Mouse (Mus musculus) spleen, postnatal 10 days (tissue): ENCODE results near the gene Pfdn6.

ENCODE experiments used
- DNase-seq, 2 experiments: peaks; one replicate each; pipeline ENCODE4 v3.0.0; 2021 to 2022; ENCODE audit warnings: low spot score in 2 of 2

The Pfdn6 gene

DNA sequence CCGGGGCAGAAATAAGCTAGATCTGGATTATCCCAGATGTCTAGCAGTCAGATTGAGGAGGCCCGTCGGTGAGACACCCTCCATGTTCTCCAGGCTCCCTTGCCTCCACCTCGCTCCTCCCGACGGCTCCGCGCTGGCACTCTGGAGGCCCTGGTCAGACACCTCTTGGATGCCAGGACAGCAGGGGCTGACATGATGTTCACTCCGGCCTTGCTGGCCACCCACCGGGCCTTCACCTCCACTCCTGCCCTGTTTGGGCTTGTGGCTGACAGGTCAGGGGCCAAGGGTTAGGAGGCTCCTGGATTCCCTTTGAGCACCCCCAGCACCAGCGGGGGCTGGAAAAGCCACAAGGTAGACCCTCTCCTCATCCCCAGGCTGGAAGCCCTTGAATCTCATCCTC lies 8.2 kb downstream of the Pfdn6 start:
- no peak for DNase-seq

GRCm38 (mm10) chr17:33931159-33931866 lies 8.8 kb downstream of the Pfdn6 start:
- DNase-seq = no peak

DNA sequence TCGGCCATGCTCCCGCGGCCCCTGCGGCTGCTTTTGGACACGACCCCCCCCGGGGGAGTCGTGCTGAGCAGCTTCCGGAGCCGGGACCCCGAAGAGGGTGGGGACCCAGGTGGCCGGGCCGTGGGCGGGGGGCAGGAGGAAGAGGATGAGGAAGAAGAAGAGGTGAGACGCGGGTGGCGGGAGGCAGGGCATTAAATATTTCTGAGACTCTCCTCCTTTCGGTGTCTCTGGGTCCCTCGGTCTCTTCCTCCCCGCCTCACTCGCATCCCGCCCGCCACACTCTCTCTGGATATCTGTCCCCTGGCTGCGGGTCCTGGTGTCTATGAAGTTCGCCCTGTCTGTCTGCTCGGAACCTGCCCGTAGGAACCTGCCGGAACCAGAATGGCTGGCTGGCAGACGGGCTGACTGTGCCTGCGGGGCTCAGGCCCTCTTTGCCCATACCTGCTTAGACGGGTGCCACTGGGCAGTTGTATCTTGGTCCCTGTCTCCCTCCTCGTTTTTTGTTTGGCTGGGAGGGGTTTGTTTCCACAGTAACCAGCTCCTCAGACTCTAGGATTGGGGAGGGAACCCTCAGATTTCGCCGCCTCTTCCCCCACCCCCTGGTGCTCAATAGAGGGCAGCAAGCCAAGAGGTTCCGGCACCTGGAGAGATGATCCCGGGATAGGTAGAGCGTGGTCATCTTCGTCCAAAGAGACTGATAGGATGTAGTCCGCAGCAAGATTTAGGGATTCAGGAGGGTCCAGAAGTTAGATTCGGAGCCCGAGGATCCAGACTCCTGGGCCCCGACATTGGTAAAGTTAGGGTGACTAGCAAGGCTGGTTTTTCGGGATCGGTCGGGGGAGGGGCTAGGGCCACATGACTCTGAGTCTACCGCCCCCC lies 9.6 kb downstream of the Pfdn6 start:
- peak; percentile 64 to 66 for DNase-seq

- peak; percentile 97 to 99 for DNase-seq
Observed at GRCm38 (mm10) chr17:33929371-33930279, 10.5 kb downstream of the Pfdn6 start, which contains the start of gene Rgl2. Gene Rgl2, plus strand, starts transcription at chr17:33929543.

DNA sequence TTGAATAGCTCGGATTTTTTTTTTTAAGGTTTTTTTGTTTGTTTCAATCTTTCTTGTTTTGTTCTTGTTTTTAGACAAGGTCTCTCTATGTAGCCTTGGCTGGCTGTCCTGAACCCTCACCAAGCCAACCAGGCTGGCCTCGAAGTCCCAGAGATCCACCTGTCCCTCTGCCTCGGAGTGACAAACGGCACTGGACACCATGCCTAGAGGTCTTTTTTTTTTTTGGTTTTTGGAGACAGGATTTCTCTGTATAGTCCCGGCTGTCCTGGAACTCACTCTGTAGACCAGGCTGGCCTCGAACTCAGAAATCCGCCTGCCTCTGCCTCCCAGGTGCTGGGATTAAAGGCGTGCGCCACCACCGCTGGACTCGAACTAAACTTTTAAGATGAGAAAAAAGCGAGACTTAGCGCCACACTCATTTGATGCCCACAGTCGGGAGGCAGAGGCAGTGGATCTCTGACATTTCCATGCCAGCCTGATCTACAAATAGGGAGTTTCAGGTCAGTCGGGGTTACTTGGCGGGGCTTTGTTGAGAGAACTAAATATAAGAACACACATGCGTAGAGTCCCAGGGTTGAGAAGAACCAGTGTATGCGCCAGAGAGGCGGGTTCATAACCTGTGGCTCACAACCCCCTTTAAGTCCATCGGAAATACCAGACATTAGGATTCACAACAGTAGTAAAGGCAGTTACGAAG lies 11.7 kb downstream of the Pfdn6 start:
- no peak for DNase-seq

DNA sequence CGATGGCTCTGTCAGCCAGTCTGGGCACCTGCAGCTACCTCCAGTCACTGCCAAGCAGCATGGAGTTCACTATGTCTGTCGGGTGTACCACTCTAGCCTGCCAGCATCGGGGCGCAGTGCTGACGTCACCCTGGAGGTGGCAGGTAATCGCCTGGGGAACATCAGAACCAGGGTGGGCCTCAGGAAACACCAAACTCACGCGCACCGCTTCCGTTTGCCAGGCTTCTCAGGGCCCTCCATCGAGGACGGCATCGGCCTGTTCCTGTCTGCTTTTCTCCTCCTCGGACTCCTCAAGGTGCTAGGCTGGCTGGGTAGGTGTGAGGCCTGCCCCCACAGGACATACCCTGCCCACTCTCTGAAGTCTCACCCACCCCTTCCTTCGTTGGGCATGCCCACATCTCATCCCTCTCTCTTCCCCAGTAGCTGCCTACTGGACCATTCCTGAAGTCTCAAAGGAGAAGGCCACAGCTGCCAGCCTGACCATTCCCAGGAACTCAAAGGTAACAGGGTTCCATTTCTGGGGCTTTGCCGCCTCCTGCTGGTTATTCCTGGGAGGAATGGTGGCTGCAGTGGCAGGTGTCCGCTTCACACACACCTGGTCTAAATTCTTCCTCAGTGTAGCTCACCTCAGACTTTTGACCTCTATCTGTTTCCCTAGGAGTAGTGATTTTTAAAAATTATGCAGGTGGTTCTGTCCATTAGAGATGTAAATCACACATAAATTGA lies 13.8 kb downstream of the Pfdn6 start:
- DNase-seq = no peak

- no peak for DNase-seq
Observed at GRCm38 (mm10) chr17:33925406-33926116, 14.6 kb downstream of the Pfdn6 start.

DNA sequence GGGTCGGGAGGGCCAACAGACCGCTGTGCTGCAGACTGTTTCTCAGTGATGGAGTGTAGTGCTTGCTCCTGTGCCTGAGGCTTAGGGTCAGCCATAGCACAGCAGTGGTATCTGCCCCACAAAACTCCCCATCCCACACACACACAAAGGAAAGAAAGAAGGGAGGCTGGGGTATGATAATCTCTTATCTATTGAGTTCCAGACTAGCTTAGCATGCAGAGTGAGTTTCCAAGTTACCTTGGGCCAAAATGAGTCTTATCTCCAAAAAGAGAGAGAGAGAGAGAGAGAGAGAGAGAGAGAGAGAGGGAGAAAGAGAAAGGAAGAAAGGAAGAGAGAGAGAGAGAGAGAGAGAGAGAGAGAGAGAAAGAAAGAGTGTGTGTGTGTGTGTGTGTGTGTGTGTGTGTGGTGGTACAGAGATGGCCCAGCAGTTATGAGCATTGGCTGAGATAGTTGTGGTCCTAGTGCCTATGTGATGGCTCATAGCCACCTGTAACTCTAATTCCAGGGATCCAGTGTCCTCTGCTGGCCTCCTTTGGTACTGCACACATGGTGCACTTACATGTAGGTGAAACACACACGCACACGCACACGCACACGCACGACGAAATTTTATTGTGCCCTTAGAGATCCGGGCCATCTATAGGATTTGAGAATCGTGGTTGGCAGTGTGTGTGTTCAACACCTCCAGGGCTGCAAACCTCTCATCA lies 15.4 kb downstream of the Pfdn6 start:
- DNase-seq = peak; percentile 59 to 81

- DNase-seq = no peak
Observed at GRCm38 (mm10) chr17:33921361-33921760, 18.8 kb downstream of the Pfdn6 start.

DNA sequence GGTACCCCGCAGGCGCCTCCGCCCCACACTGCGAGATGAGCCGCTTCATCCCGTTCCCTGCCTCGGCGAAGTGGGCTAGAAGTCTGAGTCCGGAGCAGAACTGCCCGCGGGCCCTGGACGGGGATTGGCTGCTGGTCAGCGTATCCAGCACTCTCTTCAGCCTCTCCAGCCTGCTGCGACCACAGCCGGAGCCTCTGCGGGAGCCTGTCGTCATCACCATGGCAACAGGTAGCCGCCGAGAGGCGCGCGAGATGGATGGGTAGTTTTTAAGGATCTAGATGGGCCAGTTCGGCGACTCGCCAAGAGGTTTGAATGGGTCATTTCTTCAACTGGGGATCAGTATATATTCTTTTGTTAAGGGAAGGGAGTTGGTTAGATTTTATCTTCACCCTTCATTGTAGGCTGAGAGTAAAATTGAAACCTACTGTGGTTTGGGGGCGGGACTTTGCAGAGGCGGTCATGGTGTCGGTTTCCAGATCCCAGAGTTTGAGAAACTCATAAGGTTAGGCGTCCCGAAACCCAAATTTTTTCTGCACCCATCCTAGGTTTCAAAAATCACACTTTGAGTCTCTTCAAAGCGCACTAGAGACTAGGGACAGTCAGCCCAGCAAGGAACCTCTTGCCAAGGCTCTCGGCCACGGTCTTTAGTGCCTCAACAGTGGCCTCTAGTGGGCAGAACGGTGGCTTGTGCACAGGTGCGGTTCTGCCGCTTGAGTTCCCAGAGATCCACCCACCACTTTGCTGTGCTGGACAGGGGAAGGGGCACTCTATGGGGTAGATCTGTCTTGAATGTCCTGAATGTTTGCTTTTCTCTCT lies 19.7 kb downstream of the Pfdn6 start:
- DNase-seq = peak; percentile 92 to 94

GRCm38 (mm10) chr17:33919351-33920281 lies 20.5 kb downstream of the Pfdn6 start:
- peak; percentile 80 to 90 for DNase-seq

GRCm38 (mm10) chr17:33918293-33919203 lies 21.6 kb downstream of the Pfdn6 start:
- peak; percentile 39 to 65 for DNase-seq

DNA sequence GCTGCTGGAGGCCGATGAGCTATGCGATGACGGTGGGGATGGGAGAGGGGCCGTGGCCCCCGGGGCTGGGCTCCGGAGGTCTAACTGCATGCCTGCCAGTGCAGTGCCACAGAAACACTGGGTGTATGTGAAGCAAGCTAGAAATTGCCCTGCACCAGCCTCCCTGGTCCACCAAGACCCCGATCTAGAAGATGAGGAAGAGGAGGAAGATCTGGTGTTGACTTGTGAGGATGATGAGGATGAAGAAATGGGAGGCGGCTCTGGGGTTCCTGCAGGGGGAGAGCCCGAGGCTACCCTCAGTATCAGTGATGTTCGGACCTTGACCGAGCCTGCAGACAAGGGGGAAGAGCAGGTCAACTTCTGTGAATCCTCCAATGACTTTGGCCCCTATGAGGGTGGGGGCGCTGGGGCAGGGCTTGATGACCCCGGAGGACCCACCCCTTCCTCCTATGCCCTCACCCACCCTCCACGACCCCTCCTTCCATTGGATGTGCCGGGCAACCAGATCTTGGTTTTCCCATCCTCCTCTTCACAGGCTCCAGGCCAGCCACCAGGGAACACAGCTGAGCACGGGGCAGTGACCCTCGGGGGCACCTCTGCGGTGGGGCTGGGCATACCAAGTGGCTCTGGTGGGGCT lies 22.4 kb downstream of the Pfdn6 start:
- no peak for DNase-seq

GRCm38 (mm10) chr17:33916847-33917655 lies 23.1 kb downstream of the Pfdn6 start:
- no peak for DNase-seq

GRCm38 (mm10) chr17:33916294-33916693 lies 23.8 kb downstream of the Pfdn6 start:
- DNase-seq = no peak
